Mouse (Mus musculus) MEL (cell line): Measurements from ENCODE around the gene Dlg5. TPM values are rescaled to one million over a fixed set of nuclear protein-coding genes. Genes with fewer than 3 reads are reported as not detected.

Experiments
- DNase-seq: peaks from one replicate; pipeline ENCODE4 v3.0.0; 2011; ENCODE audit warnings: low read depth, low spot score
- H3K27ac ChIP-seq: 2 replicates; pipeline ENCODE4 v1.5.1; 2012; ENCODE audit warnings: low read depth, mild to moderate bottlenecking, control low read depth, low read length, moderate library complexity; ENCODE audit not compliant: control insufficient read depth
- H3K27me3 ChIP-seq, 2 experiments: fragments of 150-350 bp in 1 of 2; sonication (generic) in 1 of 2; 2 replicates each; pipeline ENCODE4 v1.6.1; 2012; ENCODE audit warnings: low read length in 2 of 2, mild to moderate bottlenecking in 2 of 2, improper control_type of control experiment in 1 of 2, moderate library complexity in 1 of 2; ENCODE audit not compliant: insufficient read depth in 2 of 2, control insufficient read depth in 1 of 2
- H3K36me3 ChIP-seq, 2 experiments: 2 replicates each; pipeline ENCODE4 v1.6.1; 2012 to 2014; ENCODE audit warnings: low read length in 2 of 2, improper control_type of control experiment in 1 of 2, inconsistent platforms in 1 of 2, mild to moderate bottlenecking in 1 of 2; ENCODE audit not compliant: insufficient read depth in 2 of 2, control insufficient read depth in 1 of 2
- H3K4me1 ChIP-seq, 2 experiments: fragments of 150-350 bp in 1 of 2; sonication (generic) in 1 of 2; 2 replicates each; pipeline ENCODE4 v1.6.1; 2012; ENCODE audit warnings: low read length in 2 of 2, improper control_type of control experiment in 1 of 2, mild to moderate bottlenecking in 1 of 2; ENCODE audit not compliant: insufficient read depth in 2 of 2, control insufficient read depth in 1 of 2
- H3K4me3 ChIP-seq, 2 experiments: fragments of 150-350 bp in 1 of 2; sonication (generic) in 1 of 2; 2 replicates each; pipeline ENCODE4 v1.5.1; 2012; ENCODE audit warnings: low read depth in 2 of 2, low read length in 2 of 2, mild to moderate bottlenecking in 2 of 2, moderate library complexity in 2 of 2, control low read depth in 1 of 2, improper control_type of control experiment in 1 of 2; ENCODE audit not compliant: control insufficient read depth in 1 of 2, insufficient read depth in 1 of 2
- H3K79me2 ChIP-seq: 2 replicates; pipeline ENCODE4 v1.6.1; 2012; ENCODE audit warnings: mild to moderate bottlenecking, low read length, moderate library complexity; ENCODE audit not compliant: control insufficient read depth, poor library complexity, insufficient read depth
- H3K9ac ChIP-seq: 2 replicates; pipeline ENCODE4 v1.6.1; 2012; ENCODE audit warnings: low read depth, mild to moderate bottlenecking, control low read depth, low read length, moderate library complexity; ENCODE audit not compliant: control insufficient read depth, poor library complexity, severe bottlenecking
- H3K9me3 ChIP-seq: fragments of 150-350 bp; sonication (generic); replicated peaks from 2 replicates; pipeline ENCODE4 v1.6.1; 2012; ENCODE audit warnings: mild to moderate bottlenecking, low read length, improper control_type of control experiment, moderate library complexity; ENCODE audit not compliant: insufficient read depth
- ELF1 ChIP-seq: IDR thresholded peaks from 2 replicates; pipeline ENCODE4 v1.6.1; 2014; ENCODE audit warnings: low read depth, mild to moderate bottlenecking, inconsistent platforms, low read length, improper control_type of control experiment, moderate library complexity
- EP300 ChIP-seq, 2 experiments: IDR thresholded peaks; 2 replicates each; pipeline ENCODE4 v1.6.1; 2011; ENCODE audit warnings: improper control_type of control experiment in 2 of 2, low read length in 2 of 2, low read depth in 1 of 2, mild to moderate bottlenecking in 1 of 2
- GABPA ChIP-seq: IDR thresholded peaks from 2 replicates; pipeline ENCODE4 v1.6.1; 2012; ENCODE audit warnings: low read depth, mild to moderate bottlenecking, inconsistent platforms, low read length, improper control_type of control experiment, moderate library complexity
- HCFC1 ChIP-seq: IDR thresholded peaks from 2 replicates; pipeline ENCODE4 v1.6.1; 2012; ENCODE audit warnings: low read depth, mild to moderate bottlenecking, inconsistent platforms, low read length, improper control_type of control experiment, moderate library complexity
- KAT2A ChIP-seq: conservative IDR thresholded peaks from 2 replicates; pipeline ENCODE4 v1.6.1; 2012; ENCODE audit warnings: low read depth, low read length, improper control_type of control experiment, inconsistent platforms
- MAX ChIP-seq: IDR thresholded peaks from 2 replicates; pipeline ENCODE4 v1.6.1; 2011; ENCODE audit warnings: low read length, improper control_type of control experiment
- MXI1 ChIP-seq: IDR thresholded peaks from 2 replicates; pipeline ENCODE4 v1.6.1; 2011; ENCODE audit warnings: mild to moderate bottlenecking, low read depth, low read length, improper control_type of control experiment
- MYC ChIP-seq: IDR thresholded peaks from 2 replicates; pipeline ENCODE4 v1.6.1; 2011; ENCODE audit warnings: low read depth, mild to moderate bottlenecking, low read length, improper control_type of control experiment, moderate library complexity
- NRF1 ChIP-seq: IDR thresholded peaks from 2 replicates; pipeline ENCODE4 v1.6.1; 2014; ENCODE audit warnings: low read depth, mild to moderate bottlenecking, inconsistent platforms, low read length, improper control_type of control experiment, moderate library complexity; ENCODE audit not compliant: poor library complexity, insufficient read depth, severe bottlenecking
- POLR2AphosphoS2 ChIP-seq: IDR thresholded peaks from 2 replicates; pipeline ENCODE4 v1.6.1; 2011; ENCODE audit warnings: low read length, improper control_type of control experiment
- RAD21 ChIP-seq: IDR thresholded peaks from 2 replicates; pipeline ENCODE4 v1.6.1; 2011; ENCODE audit warnings: mild to moderate bottlenecking, low read depth, low read length, improper control_type of control experiment
- RCOR1 ChIP-seq: IDR thresholded peaks from 2 replicates; pipeline ENCODE4 v1.6.1; 2012; ENCODE audit warnings: low read depth, mild to moderate bottlenecking, inconsistent platforms, low read length, improper control_type of control experiment
- USF1 ChIP-seq: IDR thresholded peaks from 2 replicates; pipeline ENCODE4 v1.6.1; 2014; ENCODE audit warnings: low read depth, mild to moderate bottlenecking, inconsistent platforms, low read length, improper control_type of control experiment, moderate library complexity
- ZC3H11A ChIP-seq: IDR thresholded peaks from 2 replicates; pipeline ENCODE4 v1.6.1; 2012; ENCODE audit warnings: low read depth, mild to moderate bottlenecking, inconsistent platforms, low read length, improper control_type of control experiment
- ZNF384 ChIP-seq: IDR thresholded peaks from 2 replicates; pipeline ENCODE4 v1.6.1; 2012; ENCODE audit warnings: low read depth, mild to moderate bottlenecking, inconsistent platforms, low read length, improper control_type of control experiment
- polyA plus RNA-seq, 2 experiments: library from polyadenylated mRNA; stranded (reverse) in 1 of 2; unstranded in 1 of 2; fragments of >175 nt in 1 of 2; fragments of >200 nt in 1 of 2; gene quantifications; 2 replicates each; pipeline versions ENCODE4 v1.2.1 to v1.2.4; 2012; ENCODE audit warnings: low replicate concordance in 2 of 2, low read depth in 1 of 2; ENCODE audit not compliant: insufficient read length in 2 of 2, insufficient read depth in 1 of 2, missing spikeins in 1 of 2
- total RNA-seq: library from RNA; depleted of rRNA; stranded (reverse); fragments of 300-350 nt; gene quantifications from 2 replicates; pipeline ENCODE4 v1.2.3, GENCODE M21; 2012

The Dlg5 gene
- total and polyA plus RNA-seq, 3 experiments = not detected

DNA sequence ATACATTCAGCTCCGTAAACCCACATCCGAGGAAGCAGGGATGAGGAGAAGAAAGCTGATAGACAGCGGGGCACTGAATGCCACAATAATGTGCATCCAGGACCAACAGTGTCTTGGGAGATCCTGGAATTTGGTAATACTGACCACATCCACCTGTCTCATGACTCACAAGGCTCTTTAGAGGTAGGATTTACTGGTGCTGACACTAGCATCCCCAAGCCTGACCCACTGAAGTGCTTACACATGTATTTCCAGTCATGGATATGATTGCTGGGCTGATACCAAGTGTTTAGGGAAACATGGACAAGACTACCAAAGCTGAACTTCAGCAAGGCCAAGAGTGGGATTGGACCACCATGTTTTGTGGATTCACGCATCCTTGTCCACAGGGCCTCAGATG lies 152.5 kb downstream of the Dlg5 start:
- no peak for DNase-seq
- H3K9me3 ChIP-seq = no peaks in the 10 kb centered on the region
- H3K36me3 ChIP-seq = no peaks in the 10 kb centered on the region
- H3K4me1 ChIP-seq = no peaks in the 10 kb centered on the region
- no peaks in the 10 kb centered on the region for H3K79me2 ChIP-seq
- no peak overlapping the region for H3K4me3 ChIP-seq
- H3K9ac ChIP-seq = no peak overlapping the region
- H3K27ac ChIP-seq = no peak overlapping the region
- no peaks in the 10 kb centered on the region for H3K27me3 ChIP-seq
- TF ChIP-seq EP300 (IDR thresholded peaks at IDR 0.05; ENCODE audit: low read depth in 1 of 2, low read length in 2 of 2) (no peak), HCFC1 (no peak), NRF1 (no peak), MAX (no peak), ELF1 (no peak), GABPA (no peak), MYC (no peak)

DNA sequence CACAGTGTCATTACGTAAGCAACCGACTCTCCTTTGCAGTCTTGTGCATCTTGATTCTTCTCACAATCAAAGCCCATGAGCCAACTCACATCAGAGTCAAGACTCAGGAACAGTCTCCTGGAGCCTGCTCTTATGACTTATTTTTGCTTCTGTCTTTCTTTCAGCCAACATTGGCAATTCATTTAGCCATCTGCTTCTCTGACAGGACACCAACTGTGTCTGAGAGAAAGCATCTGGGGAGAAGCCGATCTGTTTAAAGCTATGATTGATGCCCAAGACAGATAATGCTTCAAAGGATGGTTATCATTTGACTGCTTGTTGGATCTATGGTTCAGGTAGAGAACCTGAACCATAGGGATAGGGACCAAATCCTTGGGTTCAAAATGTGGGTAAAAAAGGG lies 153.3 kb downstream of the Dlg5 start:
- no peaks in the 10 kb centered on the region for H3K9me3 ChIP-seq
- DNase-seq = no peak
- H3K9ac ChIP-seq = no peak overlapping the region
- no peaks in the 10 kb centered on the region for H3K4me1 ChIP-seq
- H3K27me3 ChIP-seq = no peaks in the 10 kb centered on the region
- TF ChIP-seq EP300 (IDR thresholded peaks at IDR 0.05; ENCODE audit: low read depth in 1 of 2, low read length in 2 of 2) = no peak
- no peak for TF ChIP-seq POLR2AphosphoS2
- TF ChIP-seq ZC3H11A = no peak
- no peaks in the 10 kb centered on the region for H3K36me3 ChIP-seq
- no peaks in the 10 kb centered on the region for H3K79me2 ChIP-seq
- H3K27ac ChIP-seq = no peak overlapping the region
- H3K4me3 ChIP-seq = no peak overlapping the region

DNA sequence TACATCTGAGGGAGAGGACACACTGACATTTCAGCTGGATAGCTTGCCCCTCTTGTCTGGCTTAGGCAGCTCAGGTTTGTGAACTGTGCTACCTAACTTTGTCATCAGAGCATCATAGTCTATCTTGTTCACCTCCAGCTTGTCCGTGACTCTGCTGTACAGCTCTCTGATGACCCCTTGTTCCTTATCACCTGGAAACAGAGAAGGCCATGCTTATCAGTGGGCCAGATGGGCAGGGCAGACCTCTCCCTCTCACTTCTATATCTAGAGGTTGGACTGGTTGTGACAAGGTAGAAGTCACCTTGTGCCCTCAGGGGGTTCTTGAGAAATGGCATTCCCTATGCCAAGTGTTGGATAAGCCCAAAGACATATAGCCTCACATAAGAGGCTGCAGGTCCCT lies 154.9 kb downstream of the Dlg5 start:
- TF ChIP-seq ELF1 = no peak
- no peak for TF ChIP-seq EP300 (IDR thresholded peaks at IDR 0.05; ENCODE audit: low read depth in 1 of 2, low read length in 2 of 2)
- TF ChIP-seq RCOR1 = no peak
- TF ChIP-seq ZC3H11A = no peak
- TF ChIP-seq MXI1 = no peak
- TF ChIP-seq USF1 = no peak
- no peak for TF ChIP-seq MAX
- TF ChIP-seq ZNF384 = no peak
- TF ChIP-seq RAD21 = no peak
- no peak for TF ChIP-seq POLR2AphosphoS2
- no peak for TF ChIP-seq KAT2A

More for the DNA sequence above, 154.9 kb downstream of the Dlg5 start:
- H3K27me3 ChIP-seq = no peaks in the 10 kb centered on the region
- H3K9ac ChIP-seq = no peak overlapping the region
- no peaks in the 10 kb centered on the region for H3K9me3 ChIP-seq
- no peak overlapping the region for H3K4me3 ChIP-seq
- no peak overlapping the region for H3K27ac ChIP-seq
- H3K4me1 ChIP-seq = no peaks in the 10 kb centered on the region
- H3K79me2 ChIP-seq = no peaks in the 10 kb centered on the region
- no peaks in the 10 kb centered on the region for H3K36me3 ChIP-seq
- DNase-seq = no peak
